Mouse (Mus musculus) testis, adult 2 months (tissue): Measurements from ENCODE around the gene Mre11a.

Experiments used
- CTCF ChIP-seq: fragments of 200-500 bp; IDR thresholded peaks from 2 replicates; pipeline ENCODE4 v1.5.1; 2012; ENCODE audit warnings: low read depth, mild to moderate bottlenecking, inconsistent platforms, low read length, moderate library complexity; ENCODE audit not compliant: control insufficient read depth, insufficient read depth, insufficient replicate concordance
- POLR2A ChIP-seq: fragments of 200-500 bp; IDR thresholded peaks from 2 replicates; pipeline ENCODE4 v1.6.1; 2012; ENCODE audit warnings: low read depth, mild to moderate bottlenecking, inconsistent platforms, low read length, moderate library complexity; ENCODE audit not compliant: control insufficient read depth

DNA sequence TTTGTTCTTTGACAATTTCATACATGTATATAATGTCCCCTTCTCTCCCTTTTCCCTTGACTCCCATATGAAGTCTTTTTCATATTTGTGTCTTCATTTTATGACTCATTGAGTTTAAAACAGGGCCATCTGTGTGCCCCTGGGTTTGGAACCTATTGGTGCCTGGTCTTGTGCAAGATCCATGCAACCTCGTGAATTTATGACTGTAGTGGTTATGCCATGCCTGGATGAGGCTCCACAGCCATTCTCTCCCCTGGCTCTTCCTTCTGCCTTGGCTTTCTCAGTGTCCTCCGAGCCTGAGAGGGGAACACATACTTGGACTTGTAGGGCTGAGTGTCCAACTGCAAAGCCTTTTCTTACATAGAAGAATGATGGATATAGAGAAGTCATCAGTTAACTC, 21.3 kb downstream of the Mre11a start:
- TF ChIP-seq POLR2A (no peak), CTCF (no peak)
